Mouse (Mus musculus) neural tube, embryonic 12.5 days (tissue): ENCODE measurements around the gene Cfap43. TPM values are rescaled to one million over a fixed set of nuclear protein-coding genes. Genes with fewer than 3 reads are reported as not detected.

Experiments
- ATAC-seq: fragments of 200-750 bp; cut with Nextera tagmentation; 2 replicates; pipeline ENCODE4 v1.8.0; 2017; ENCODE audit warnings: low read depth, mild to moderate bottlenecking, moderate TSS enrichment, moderate library complexity; ENCODE audit not compliant: low FRiP score
- H3K27ac ChIP-seq: fragments of 300-500 bp; sonication (generic); 2 replicates; pipeline ENCODE4 v1.5.1; 2016
- H3K27me3 ChIP-seq: fragments of 300-500 bp; sonication (generic); replicated peaks from 2 replicates; pipeline ENCODE4 v1.6.1; 2016; ENCODE audit warnings: mild to moderate bottlenecking
- H3K36me3 ChIP-seq: fragments of 300-500 bp; sonication (generic); 2 replicates; pipeline ENCODE4 v1.6.1; 2016; ENCODE audit warnings: mild to moderate bottlenecking
- H3K4me1 ChIP-seq: fragments of 300-500 bp; sonication (generic); 2 replicates; pipeline ENCODE4 v1.6.1; 2016
- H3K4me2 ChIP-seq: fragments of 300-500 bp; sonication (generic); replicated peaks from 2 replicates; pipeline ENCODE4 v1.6.1; 2016; ENCODE audit warnings: mild to moderate bottlenecking
- H3K4me3 ChIP-seq: fragments of 300-500 bp; sonication (generic); 2 replicates; pipeline ENCODE4 v1.5.1; 2016
- H3K9ac ChIP-seq: fragments of 300-500 bp; sonication (generic); 2 replicates; pipeline ENCODE4 v1.6.1; 2016; ENCODE audit warnings: mild to moderate bottlenecking
- H3K9me3 ChIP-seq: fragments of 300-500 bp; sonication (generic); 2 replicates; pipeline ENCODE4 v1.6.1; 2016; ENCODE audit warnings: mild to moderate bottlenecking
- WGBS: fragments of 180-500 bp; shearing (Covaris S2); methylation state at CpG from one replicate; pipeline ENCODE4 v1.1.7; 2016; 5-methylcytosine and 5-hydroxymethylcytosine counted together
- polyA plus RNA-seq: library from polyadenylated mRNA; unstranded; fragments of >200 nt; fragmentation: Nextera tagmentation; extraction: Ambion mirVana; gene quantifications from 2 replicates; pipeline ENCODE4 v1.2.1, GENCODE M21; 2016

Gene Cfap43
- polyA plus RNA-seq, 1 experiment from 2014 or later: 0.18 TPM

DNA sequence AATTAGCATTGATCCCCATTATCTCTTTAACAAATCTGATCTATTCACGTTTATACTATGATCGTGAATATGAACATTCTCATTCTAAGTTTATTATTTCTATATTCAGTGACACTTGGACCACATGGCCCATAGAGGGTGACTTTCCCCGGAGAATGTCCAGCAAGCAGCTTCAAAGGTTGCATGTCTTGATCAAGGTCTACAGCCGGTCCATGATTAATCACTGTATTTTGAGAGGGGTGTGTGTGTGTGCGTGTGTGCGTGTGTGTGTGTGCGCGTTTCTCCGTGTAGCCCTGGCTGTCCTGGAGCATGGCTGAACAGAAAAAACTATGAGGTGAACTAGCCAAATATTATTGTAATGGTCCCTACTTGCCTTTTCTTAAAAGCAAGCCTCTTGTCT is 166.6 kb downstream of the Cfap43 start:
- no peaks in the 10 kb centered on the region for H3K4me1 ChIP-seq
- no peaks in the 10 kb centered on the region for H3K9me3 ChIP-seq
- no peak overlapping the region for H3K27ac ChIP-seq
- ATAC-seq: no peak
- 89% methylated on average over 9 of the region's 9 CpGs for WGBS
- H3K27me3 ChIP-seq: no peaks in the 10 kb centered on the region
- H3K36me3 ChIP-seq: no peaks in the 10 kb centered on the region
- no peak overlapping the region for H3K4me2 ChIP-seq
- no peak overlapping the region for H3K4me3 ChIP-seq
- H3K9ac ChIP-seq: no peak overlapping the region

DNA sequence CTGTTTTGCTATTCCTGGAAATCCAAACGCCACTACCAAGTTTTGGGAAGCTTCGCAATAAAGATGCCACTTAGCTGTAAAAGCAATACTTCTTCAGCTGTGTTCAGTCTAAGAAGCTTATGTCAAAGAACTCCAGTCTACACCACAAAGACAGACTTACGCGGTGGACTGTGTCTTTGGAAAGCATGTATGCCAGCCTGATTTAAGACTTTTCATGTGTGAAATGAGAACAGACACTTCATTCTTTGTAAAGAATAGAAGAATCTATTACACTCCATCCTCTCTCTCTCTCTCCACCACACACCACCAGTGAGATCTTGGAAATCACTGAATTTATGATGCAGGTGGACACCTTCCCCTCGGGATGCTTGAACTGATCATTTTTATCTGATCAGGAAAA is 168.7 kb downstream of the Cfap43 start:
- Histone ChIP-seq H3K4me2 (no peak overlapping the region), H3K27me3 (no peaks in the 10 kb centered on the region), H3K4me3 (no peak overlapping the region), H3K9me3 (no peaks in the 10 kb centered on the region), H3K4me1 (no peaks in the 10 kb centered on the region), H3K36me3 (no peaks in the 10 kb centered on the region), H3K9ac (no peak overlapping the region), H3K27ac (no peak overlapping the region)
- ATAC-seq: no peak
- 47% methylated on average over 5 of the region's 5 CpGs for WGBS

GRCm38 (mm10) chr19:47748950-47749349 is 170.1 kb downstream of the Cfap43 start:
- Histone ChIP-seq H3K4me1 (no peaks in the 10 kb centered on the region), H3K36me3 (no peaks in the 10 kb centered on the region), H3K27me3 (no peaks in the 10 kb centered on the region), H3K4me2 (no peak overlapping the region), H3K9ac (no peak overlapping the region), H3K27ac (no peak overlapping the region), H3K4me3 (no peak overlapping the region), H3K9me3 (no peaks in the 10 kb centered on the region)
- 91% methylated on average over 2 of the region's 2 CpGs for WGBS
- ATAC-seq: no peak

DNA sequence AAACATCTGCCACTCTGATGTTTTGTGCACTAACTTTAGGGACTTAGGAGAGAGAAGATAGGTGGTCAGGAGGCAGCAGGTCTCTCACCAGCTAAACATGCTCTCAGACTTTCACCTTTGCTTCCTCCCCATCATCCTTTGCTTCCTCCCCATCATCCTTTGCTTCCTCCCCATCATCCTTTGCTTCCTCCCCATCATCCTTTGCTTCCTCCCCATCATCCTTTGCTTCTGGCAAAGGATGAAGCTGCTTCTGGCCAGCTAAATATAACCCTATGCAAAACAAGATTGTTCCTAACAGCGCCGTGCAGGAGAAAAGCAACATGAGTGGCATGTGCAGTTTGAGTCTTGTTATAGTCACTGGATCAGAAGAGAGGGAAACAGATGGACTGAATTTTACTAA is 172.0 kb downstream of the Cfap43 start:
- Histone ChIP-seq H3K36me3 (no peaks in the 10 kb centered on the region), H3K27ac (no peak overlapping the region), H3K27me3 (no peaks in the 10 kb centered on the region), H3K9ac (no peak overlapping the region), H3K4me1 (no peaks in the 10 kb centered on the region), H3K9me3 (no peaks in the 10 kb centered on the region), H3K4me2 (no peak overlapping the region), H3K4me3 (no peak overlapping the region)
- ATAC-seq: no peak
- WGBS: 99% methylated on average over 2 of the region's 2 CpGs

GRCm38 (mm10) chr19:47731931-47732330 is 187.2 kb downstream of the Cfap43 start:
- Histone ChIP-seq H3K27me3 (no peaks in the 10 kb centered on the region), H3K4me2 (peak overlapping the region; percentile 79), H3K4me1 (peaks cover 5% of the 10 kb centered on the region), H3K4me3 (peak overlapping the region; percentile 76), H3K27ac (peak overlapping the region; percentile 90), H3K9ac (peak overlapping the region; percentile 74), H3K36me3 (peaks cover 38% of the 10 kb centered on the region), H3K9me3 (no peaks in the 10 kb centered on the region)
- ATAC-seq: peak; percentile 45
- WGBS: 5% methylated on average over 14 of the region's 15 CpGs

DNA sequence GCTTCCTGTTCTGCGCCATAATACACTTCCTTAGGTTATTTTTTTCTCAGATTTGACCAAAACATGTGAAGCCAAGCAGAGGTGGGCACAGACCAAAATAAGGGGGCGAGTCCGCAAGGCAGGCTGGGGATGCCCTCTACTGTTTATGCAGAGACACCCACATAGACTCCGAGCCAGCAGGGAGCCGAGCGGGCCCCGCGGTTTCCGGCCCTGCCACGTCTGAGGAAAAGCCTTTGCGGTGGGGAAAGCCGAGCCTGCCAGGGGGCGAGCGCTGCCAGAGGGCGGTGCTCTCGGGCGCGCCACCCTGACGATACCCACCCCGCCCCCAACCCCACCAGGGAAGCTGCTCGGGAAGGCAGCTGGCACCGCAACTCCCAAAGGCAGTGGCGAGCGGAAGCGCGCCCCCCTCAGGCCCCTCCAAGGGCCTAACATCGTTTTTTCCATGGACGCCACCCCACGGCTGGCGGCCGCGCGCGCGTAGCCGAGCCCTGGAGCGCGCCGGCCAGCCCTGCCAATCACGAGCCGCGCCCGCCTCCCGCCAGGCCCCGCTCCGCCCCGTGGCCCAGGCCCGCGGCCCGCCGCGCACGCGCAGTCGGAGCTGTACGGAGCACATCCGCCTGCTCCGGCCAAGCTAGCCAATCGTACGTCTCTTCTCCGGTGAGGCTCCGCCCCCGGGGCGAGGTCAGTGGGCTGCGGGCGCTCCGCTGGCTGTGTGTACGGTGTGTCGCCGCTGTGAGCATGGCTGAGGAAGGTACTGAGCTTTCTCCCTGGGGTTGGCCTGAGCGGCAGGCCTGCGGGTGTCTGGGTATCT is 187.8 kb downstream of the Cfap43 start, which contains the start of gene Sfr1:
Sfr1 (plus strand) TSS at position 612 of the 811 bp plus-strand sequence.
- H3K4me3 ChIP-seq: peak within 1 kb of the TSS; percentile 76
- peaks cover 5% of the 10 kb centered on the region for H3K4me1 ChIP-seq
- H3K36me3 ChIP-seq: peaks cover 35% of the 10 kb centered on the region
- ATAC-seq: peak; percentile 96
- H3K9me3 ChIP-seq: no peaks in the 10 kb centered on the region
- peak within 1 kb of the TSS; percentile 90 for H3K27ac ChIP-seq
- under 1% methylated on average over 72 of the region's 72 CpGs for WGBS
- peak within 1 kb of the TSS; percentile 79 for H3K4me2 ChIP-seq
- no peaks in the 10 kb centered on the region for H3K27me3 ChIP-seq
- H3K9ac ChIP-seq: peak within 1 kb of the TSS; percentile 74

DNA sequence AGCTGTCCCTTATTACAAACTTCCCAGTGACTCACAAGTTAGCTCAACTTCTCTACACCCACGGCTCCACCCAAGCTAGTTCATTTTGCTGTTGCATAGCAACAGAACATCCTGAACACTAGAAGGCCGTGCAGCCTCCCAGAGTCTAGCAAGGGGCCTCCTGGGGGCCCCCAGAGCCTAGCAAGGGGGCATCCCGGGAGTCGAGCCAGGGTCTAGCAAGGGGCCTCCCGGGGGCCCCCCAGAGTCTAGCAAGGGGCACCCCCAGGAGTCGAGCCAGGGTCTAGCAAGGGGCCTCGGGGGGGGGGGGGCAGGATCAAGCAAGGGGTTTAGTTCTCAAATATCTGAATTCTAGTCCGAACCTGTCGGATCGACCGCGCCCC is 188.4 kb downstream of the Cfap43 start:
- H3K4me2 ChIP-seq: peak overlapping the region; percentile 79
- WGBS: 0% methylated on average over 12 of the region's 12 CpGs
- no peaks in the 10 kb centered on the region for H3K27me3 ChIP-seq
- peak; percentile 78 for ATAC-seq
- H3K4me1 ChIP-seq: peaks cover 5% of the 10 kb centered on the region
- peak overlapping the region; percentile 74 for H3K9ac ChIP-seq
- H3K36me3 ChIP-seq: peaks cover 29% of the 10 kb centered on the region
- H3K4me3 ChIP-seq: peak overlapping the region; percentile 76
- H3K9me3 ChIP-seq: no peaks in the 10 kb centered on the region
- peak overlapping the region; percentile 80 for H3K27ac ChIP-seq

GRCm38 (mm10) chr19:47725643-47726140 is 193.4 kb downstream of the Cfap43 start:
- Histone ChIP-seq H3K4me3 (no peak overlapping the region), H3K4me2 (no peak overlapping the region), H3K27ac (no peak overlapping the region), H3K36me3 (no peaks in the 10 kb centered on the region), H3K27me3 (no peaks in the 10 kb centered on the region), H3K4me1 (no peaks in the 10 kb centered on the region), H3K9me3 (no peaks in the 10 kb centered on the region), H3K9ac (no peak overlapping the region)
- WGBS: 85% methylated on average over 7 of the region's 7 CpGs
- no peak for ATAC-seq

- H3K4me3 ChIP-seq: no peak overlapping the region
- H3K9ac ChIP-seq: no peak overlapping the region
- 78% methylated on average over 4 of the region's 4 CpGs for WGBS
- no peak overlapping the region for H3K4me2 ChIP-seq
- no peaks in the 10 kb centered on the region for H3K36me3 ChIP-seq
- no peaks in the 10 kb centered on the region for H3K4me1 ChIP-seq
- no peak for ATAC-seq
- no peak overlapping the region for H3K27ac ChIP-seq
- no peaks in the 10 kb centered on the region for H3K9me3 ChIP-seq
- H3K27me3 ChIP-seq: no peaks in the 10 kb centered on the region
Observed at GRCm38 (mm10) chr19:47724903-47725302, 194.2 kb downstream of the Cfap43 start.

DNA sequence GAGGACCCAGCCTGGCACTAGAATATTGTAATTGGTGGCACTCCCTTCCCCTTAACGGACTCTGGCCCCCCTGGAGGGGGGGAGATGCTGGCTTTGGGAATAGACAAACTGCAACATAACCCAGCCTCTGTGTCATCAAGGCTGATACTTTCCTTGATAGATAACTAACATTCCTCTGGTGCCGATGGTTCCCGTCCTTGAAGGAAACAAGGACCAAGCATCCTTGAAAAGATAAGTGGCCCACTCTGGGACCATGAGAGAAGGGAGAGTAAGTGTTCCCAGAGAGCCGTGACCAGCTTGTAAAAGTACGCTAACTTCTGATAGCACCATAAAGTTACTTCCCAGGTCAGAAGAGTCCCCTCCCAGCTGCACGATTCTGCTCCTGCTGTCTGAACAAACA is 196.6 kb downstream of the Cfap43 start:
- no peaks in the 10 kb centered on the region for H3K4me1 ChIP-seq
- 53% methylated on average over 6 of the region's 6 CpGs for WGBS
- no peak overlapping the region for H3K27ac ChIP-seq
- H3K4me3 ChIP-seq: no peak overlapping the region
- H3K27me3 ChIP-seq: no peaks in the 10 kb centered on the region
- no peak overlapping the region for H3K4me2 ChIP-seq
- H3K9me3 ChIP-seq: no peaks in the 10 kb centered on the region
- H3K9ac ChIP-seq: no peak overlapping the region
- H3K36me3 ChIP-seq: no peaks in the 10 kb centered on the region
- no peak for ATAC-seq

DNA sequence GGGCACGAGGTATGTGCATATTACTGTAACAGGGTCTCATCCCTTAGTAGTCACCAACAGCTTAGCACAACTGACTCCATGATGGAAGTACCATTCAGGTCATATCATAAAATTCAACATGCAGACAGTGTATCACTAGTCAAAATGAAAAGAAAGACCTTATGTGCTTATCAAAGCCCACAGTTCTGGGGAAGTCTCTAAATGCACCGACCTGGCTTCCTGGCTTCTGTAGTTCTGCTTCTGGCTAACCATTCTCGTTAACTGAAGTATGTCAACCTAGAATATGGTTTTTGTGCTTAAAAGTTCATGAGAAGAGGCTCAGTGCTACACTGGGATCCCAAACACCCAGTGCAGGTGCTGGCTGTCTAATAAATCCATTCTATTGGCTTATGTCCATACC is 199.9 kb downstream of the Cfap43 start:
- 92% methylated on average over 3 of the region's 3 CpGs for WGBS
- H3K4me3 ChIP-seq: no peak overlapping the region
- H3K27ac ChIP-seq: no peak overlapping the region
- H3K9ac ChIP-seq: no peak overlapping the region
- H3K27me3 ChIP-seq: no peaks in the 10 kb centered on the region
- H3K36me3 ChIP-seq: no peaks in the 10 kb centered on the region
- no peak overlapping the region for H3K4me2 ChIP-seq
- no peaks in the 10 kb centered on the region for H3K4me1 ChIP-seq
- H3K9me3 ChIP-seq: no peaks in the 10 kb centered on the region
- no peak for ATAC-seq

- WGBS: 64% methylated on average over 2 of the region's 2 CpGs
- Histone ChIP-seq H3K36me3 (no peaks in the 10 kb centered on the region), H3K9me3 (no peaks in the 10 kb centered on the region)
Observed at GRCm38 (mm10) chr19:47716144-47716543, 202.9 kb downstream of the Cfap43 start.

GRCm38 (mm10) chr19:47713457-47713856 is 205.6 kb downstream of the Cfap43 start:
- Histone ChIP-seq H3K27ac (no peak overlapping the region), H3K36me3 (no peaks in the 10 kb centered on the region), H3K9me3 (no peaks in the 10 kb centered on the region), H3K4me3 (no peak overlapping the region), H3K4me2 (no peak overlapping the region), H3K27me3 (no peaks in the 10 kb centered on the region), H3K4me1 (no peaks in the 10 kb centered on the region), H3K9ac (no peak overlapping the region)
- 92% methylated on average over 9 of the region's 9 CpGs for WGBS
- no peak for ATAC-seq

More at GRCm38 (mm10) chr19:47716144-47716543, 202.9 kb downstream of the Cfap43 start:
- Histone ChIP-seq H3K4me2 (no peak overlapping the region), H3K4me1 (no peaks in the 10 kb centered on the region), H3K9ac (no peak overlapping the region), H3K27ac (no peak overlapping the region), H3K4me3 (no peak overlapping the region), H3K27me3 (no peaks in the 10 kb centered on the region)
- no peak for ATAC-seq
